Mouse (Mus musculus): ENCODE measurements around the gene Pde11a. TPM values are rescaled to one million over a fixed set of nuclear protein-coding genes. Genes with fewer than 3 reads are reported as not detected.

Pde11a gene
- total RNA-seq, 1 experiment, result 0.27 TPM

DNA sequence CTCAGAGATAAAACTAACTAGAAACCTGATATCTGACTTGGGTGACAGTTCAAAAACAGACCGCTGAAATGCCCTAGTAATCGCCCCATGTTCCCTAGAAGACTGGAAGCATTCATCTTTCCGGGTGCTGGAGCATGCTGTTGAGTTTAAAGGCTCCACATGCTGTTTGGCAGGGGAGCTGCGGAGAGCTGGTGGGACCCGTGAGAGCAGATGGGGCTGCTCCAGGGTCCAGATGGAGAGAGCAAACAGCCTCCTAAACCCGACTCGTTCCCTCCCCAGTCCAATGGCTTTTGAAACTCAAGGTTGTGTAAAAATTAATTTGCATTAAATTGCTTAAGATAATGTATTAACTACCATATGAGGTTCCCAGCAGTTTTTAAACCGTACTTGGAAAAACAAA is 339.9 kb downstream of the Pde11a start:
- Histone ChIP-seq H3K9ac (ENCODE audit: insufficient read depth, low read depth, low read length, poor library complexity, severe bottlenecking) (no peak overlapping the region), H3K4me1 (ENCODE audit: control insufficient read depth in 2 of 2, insufficient read depth in 2 of 2, low read length in 2 of 2, poor library complexity in 1 of 2) (0 out of 4 replicates have a peak, but pooled peaks cover 0 to 2% of the 10 kb centered on the region in 2 experiments), H3K9me3 (ENCODE audit: control insufficient read depth, insufficient read depth, low read depth, low read length) (no peaks in the 10 kb centered on the region), H3K27ac (ENCODE audit: insufficient read depth, low read depth, low read length, poor library complexity, severe bottlenecking) (no peak overlapping the region), H3K4me3 (ENCODE audit: insufficient read depth in 1 of 2, low read depth in 1 of 2, low read length in 2 of 2, poor library complexity in 1 of 2, severe bottlenecking in 1 of 2) (no peak overlapping the region), H3K36me3 (ENCODE audit: control insufficient read depth, insufficient read depth, low read length, poor library complexity, severe bottlenecking) (no peaks in the 10 kb centered on the region)
- in situ Hi-C loops (cut with MboI; ENCODE audit: low sequenced_read_pairs in 2 of 2, unreplicated experiment in 2 of 2), result no loop called here
- no peak for DNase-seq (ENCODE audit: low read depth, low spot score)
- TF ChIP-seq HCFC1 (IDR thresholded peaks at IDR 0.05; ENCODE audit: borderline replicate concordance, insufficient read depth, low read length), result no peak
- no peak for TF ChIP-seq ZNF384 (IDR thresholded peaks at IDR 0.05; ENCODE audit: low read depth, low read length)
- no peak for TF ChIP-seq ZC3H11A (IDR thresholded peaks at IDR 0.05; ENCODE audit: borderline replicate concordance, low read depth, low read length)
- TF ChIP-seq MAFK (IDR thresholded peaks at IDR 0.05; ENCODE audit: insufficient read depth, low read depth, low read length), result no peak
- TF ChIP-seq CHD2 (IDR thresholded peaks at IDR 0.05; ENCODE audit: low read depth, low read length), result no peak

DNA sequence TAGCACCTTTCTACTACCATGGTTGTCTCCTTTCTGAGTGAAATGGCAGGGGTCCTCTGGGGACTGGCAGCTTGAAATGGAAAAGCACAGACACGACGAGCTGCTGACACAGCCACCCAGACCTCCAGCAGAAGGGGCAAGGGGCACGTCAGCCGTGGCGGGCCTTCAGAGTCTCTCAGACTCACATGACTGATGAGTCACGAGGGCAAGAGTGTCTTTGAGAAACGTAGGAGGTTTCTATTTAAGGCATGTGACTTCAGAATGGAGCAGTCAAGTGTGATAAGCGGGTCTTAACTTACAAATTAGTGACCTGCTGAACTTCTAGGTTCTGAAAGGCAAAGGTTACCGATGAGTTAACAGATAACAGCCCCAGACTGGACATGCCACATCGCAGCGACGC is 340.8 kb downstream of the Pde11a start:
- in situ Hi-C loops (cut with MboI; ENCODE audit: low sequenced_read_pairs in 2 of 2, unreplicated experiment in 2 of 2), result no loop called here
- Histone ChIP-seq H3K9me3 (ENCODE audit: control insufficient read depth, insufficient read depth, low read depth, low read length) (no peaks in the 10 kb centered on the region), H3K9ac (ENCODE audit: insufficient read depth, low read depth, low read length, poor library complexity, severe bottlenecking) (no peak overlapping the region), H3K36me3 (ENCODE audit: control insufficient read depth, insufficient read depth, low read length, poor library complexity, severe bottlenecking) (no peaks in the 10 kb centered on the region), H3K27ac (ENCODE audit: insufficient read depth, low read depth, low read length, poor library complexity, severe bottlenecking) (no peak overlapping the region), H3K4me1 (ENCODE audit: control insufficient read depth in 2 of 2, insufficient read depth in 2 of 2, low read length in 2 of 2, poor library complexity in 1 of 2) (0 out of 4 replicates have a peak, but pooled peaks cover 0 to 2% of the 10 kb centered on the region in 2 experiments), H3K4me3 (ENCODE audit: insufficient read depth in 1 of 2, low read depth in 1 of 2, low read length in 2 of 2, poor library complexity in 1 of 2, severe bottlenecking in 1 of 2) (no peak overlapping the region)
- DNase-seq (ENCODE audit: low read depth, low spot score), result no peak
- TF ChIP-seq CHD2 (IDR thresholded peaks at IDR 0.05; ENCODE audit: low read depth, low read length), result no peak
- no peak for TF ChIP-seq ZNF384 (IDR thresholded peaks at IDR 0.05; ENCODE audit: low read depth, low read length)
- TF ChIP-seq MAFK (IDR thresholded peaks at IDR 0.05; ENCODE audit: insufficient read depth, low read depth, low read length), result no peak
- no peak for TF ChIP-seq HCFC1 (IDR thresholded peaks at IDR 0.05; ENCODE audit: borderline replicate concordance, insufficient read depth, low read length)
- TF ChIP-seq ZC3H11A (IDR thresholded peaks at IDR 0.05; ENCODE audit: borderline replicate concordance, low read depth, low read length), result no peak

DNA sequence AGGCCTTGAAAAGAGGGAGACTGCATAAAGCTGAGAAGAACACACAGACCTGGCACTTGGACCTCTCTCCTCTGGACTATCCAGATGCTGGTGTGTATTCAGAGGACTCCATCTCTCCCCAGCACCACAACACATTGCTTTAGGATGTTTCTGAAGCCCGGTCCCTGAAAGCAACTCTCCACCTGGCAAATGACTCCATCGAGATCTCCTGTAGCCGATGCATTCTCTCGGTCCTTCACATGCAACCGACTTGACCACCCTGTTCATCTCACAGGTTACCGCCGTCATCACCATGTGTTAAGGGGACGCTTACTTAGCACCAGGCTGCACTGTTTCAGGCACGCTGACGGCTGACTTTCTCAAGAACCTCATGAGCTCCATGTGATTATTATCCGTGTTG is 343.7 kb downstream of the Pde11a start:
- H3K4me1 ChIP-seq (ENCODE audit: control insufficient read depth in 2 of 2, insufficient read depth in 2 of 2, low read length in 2 of 2, poor library complexity in 1 of 2), result peaks cover 10 to 12% of the 10 kb centered on the region in 2 experiments; a peak in 2 of 4 replicates

DNA sequence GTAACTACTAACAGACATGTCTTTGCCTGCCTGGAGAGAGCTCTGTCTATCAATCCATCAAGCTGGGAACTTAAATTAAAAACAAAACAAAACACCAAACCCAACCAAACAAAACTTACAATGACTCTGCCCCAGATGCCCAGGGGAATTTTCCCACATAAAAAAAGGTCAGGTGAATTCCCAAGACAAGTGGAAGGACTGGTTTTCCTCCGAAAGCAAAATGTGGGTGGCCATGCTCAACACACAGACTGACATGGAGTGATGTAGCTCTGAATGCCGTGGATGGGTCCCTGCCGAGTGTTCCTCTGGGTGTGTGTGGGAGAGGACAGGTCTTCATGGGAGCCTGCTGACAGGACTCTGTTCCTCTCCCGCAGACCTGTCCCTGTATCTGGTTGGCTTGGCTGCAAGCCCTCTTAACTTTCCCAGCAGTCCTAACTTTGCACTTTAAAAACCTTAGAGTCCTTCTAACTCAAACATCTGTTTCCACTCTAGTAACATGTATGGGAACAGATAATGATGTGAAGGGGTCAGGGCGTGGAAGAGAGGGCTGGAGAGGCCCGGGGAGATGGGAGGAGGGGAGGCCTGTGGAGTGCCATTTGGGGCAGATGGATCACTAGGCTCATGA is 346.9 kb downstream of the Pde11a start:
- H3K4me1 ChIP-seq (ENCODE audit: control insufficient read depth in 2 of 2, insufficient read depth in 2 of 2, low read length in 2 of 2, poor library complexity in 1 of 2), result peaks cover 12 to 15% of the 10 kb centered on the region in 2 experiments; a peak in 3 of 4 replicates
- DNase-seq (ENCODE audit: low read depth, low spot score), result no peak
- H3K36me3 ChIP-seq (ENCODE audit: control insufficient read depth, insufficient read depth, low read length, poor library complexity, severe bottlenecking), result no peaks in the 10 kb centered on the region
- H3K4me3 ChIP-seq (ENCODE audit: insufficient read depth in 1 of 2, low read depth in 1 of 2, low read length in 2 of 2, poor library complexity in 1 of 2, severe bottlenecking in 1 of 2), result peak overlapping the region in 1 of 2 experiments; percentile 53; a peak in 1 of 4 replicates
- in situ Hi-C loops (cut with MboI; ENCODE audit: low sequenced_read_pairs in 2 of 2, unreplicated experiment in 2 of 2), result no loop called here
- no peak overlapping the region for H3K9ac ChIP-seq (ENCODE audit: insufficient read depth, low read depth, low read length, poor library complexity, severe bottlenecking)
- H3K27ac ChIP-seq (ENCODE audit: insufficient read depth, low read depth, low read length, poor library complexity, severe bottlenecking), result no peak overlapping the region
- no peak for TF ChIP-seq MAFK (IDR thresholded peaks at IDR 0.05; ENCODE audit: insufficient read depth, low read depth, low read length)
- no peak for TF ChIP-seq ZNF384 (IDR thresholded peaks at IDR 0.05; ENCODE audit: low read depth, low read length)
- no peak for TF ChIP-seq HCFC1 (IDR thresholded peaks at IDR 0.05; ENCODE audit: borderline replicate concordance, insufficient read depth, low read length)
- TF ChIP-seq CHD2 (IDR thresholded peaks at IDR 0.05; ENCODE audit: low read depth, low read length), result no peak
- TF ChIP-seq ZC3H11A (IDR thresholded peaks at IDR 0.05; ENCODE audit: borderline replicate concordance, low read depth, low read length), result no peak
- H3K9me3 ChIP-seq (ENCODE audit: control insufficient read depth, insufficient read depth, low read depth, low read length), result no peaks in the 10 kb centered on the region

More for the DNA sequence above, 343.7 kb downstream of the Pde11a start:
- Histone ChIP-seq H3K27ac (ENCODE audit: insufficient read depth, low read depth, low read length, poor library complexity, severe bottlenecking) (no peak overlapping the region), H3K4me3 (ENCODE audit: insufficient read depth in 1 of 2, low read depth in 1 of 2, low read length in 2 of 2, poor library complexity in 1 of 2, severe bottlenecking in 1 of 2) (no peak overlapping the region), H3K9me3 (ENCODE audit: control insufficient read depth, insufficient read depth, low read depth, low read length) (no peaks in the 10 kb centered on the region), H3K9ac (ENCODE audit: insufficient read depth, low read depth, low read length, poor library complexity, severe bottlenecking) (no peak overlapping the region), H3K36me3 (ENCODE audit: control insufficient read depth, insufficient read depth, low read length, poor library complexity, severe bottlenecking) (no peaks in the 10 kb centered on the region)
- TF ChIP-seq ZNF384 (IDR thresholded peaks at IDR 0.05; ENCODE audit: low read depth, low read length), result no peak
- TF ChIP-seq CHD2 (IDR thresholded peaks at IDR 0.05; ENCODE audit: low read depth, low read length), result no peak
- TF ChIP-seq ZC3H11A (IDR thresholded peaks at IDR 0.05; ENCODE audit: borderline replicate concordance, low read depth, low read length), result no peak
- no peak for TF ChIP-seq MAFK (IDR thresholded peaks at IDR 0.05; ENCODE audit: insufficient read depth, low read depth, low read length)
- no peak for TF ChIP-seq HCFC1 (IDR thresholded peaks at IDR 0.05; ENCODE audit: borderline replicate concordance, insufficient read depth, low read length)
- in situ Hi-C loops (cut with MboI; ENCODE audit: low sequenced_read_pairs in 2 of 2, unreplicated experiment in 2 of 2), result no loop called here
- DNase-seq (ENCODE audit: low read depth, low spot score), result no peak
